Mouse (Mus musculus) thymus, adult 2 months (tissue): Measurements from ENCODE around the gene Dpep2nb.

Source experiments
- CTCF ChIP-seq: fragments of 200-500 bp; IDR thresholded peaks from 2 replicates; pipeline ENCODE4 v1.5.1; 2012; ENCODE audit warnings: mild to moderate bottlenecking, control low read depth, low read length, moderate library complexity, borderline replicate concordance; ENCODE audit not compliant: control insufficient read depth, poor library complexity, insufficient read depth; ENCODE audit errors: extremely low read depth
- POLR2A ChIP-seq: fragments of 200-500 bp; IDR thresholded peaks from 2 replicates; pipeline ENCODE4 v1.6.1; 2012; ENCODE audit warnings: mild to moderate bottlenecking, low read length, control low read depth, moderate library complexity; ENCODE audit not compliant: control insufficient read depth, poor library complexity, insufficient read depth; ENCODE audit errors: extremely low read depth

DNA sequence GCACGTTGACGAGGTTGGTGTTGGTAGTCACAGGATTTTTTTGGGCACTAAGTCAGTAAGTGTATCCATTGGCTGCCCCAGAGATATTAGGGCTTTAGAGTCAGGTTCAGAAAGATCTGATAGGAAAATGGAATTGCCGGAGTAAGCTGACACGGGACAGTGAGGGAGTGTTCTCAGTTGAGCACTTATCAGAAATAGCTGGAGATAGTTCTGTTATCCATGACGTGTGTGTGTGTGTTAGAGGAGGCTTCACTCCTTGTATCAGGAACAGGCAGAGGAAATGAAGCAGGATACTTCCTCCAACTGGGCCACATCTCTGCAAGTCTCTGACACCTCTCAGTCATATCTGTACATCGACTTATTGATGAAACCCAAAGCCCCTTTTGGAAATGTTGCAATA is 10.5 kb upstream of the Dpep2nb start:
- TF ChIP-seq CTCF (no peak), POLR2A (no peak)
